Mouse (Mus musculus): Measurements from ENCODE around the gene Ercc1.

DNA sequence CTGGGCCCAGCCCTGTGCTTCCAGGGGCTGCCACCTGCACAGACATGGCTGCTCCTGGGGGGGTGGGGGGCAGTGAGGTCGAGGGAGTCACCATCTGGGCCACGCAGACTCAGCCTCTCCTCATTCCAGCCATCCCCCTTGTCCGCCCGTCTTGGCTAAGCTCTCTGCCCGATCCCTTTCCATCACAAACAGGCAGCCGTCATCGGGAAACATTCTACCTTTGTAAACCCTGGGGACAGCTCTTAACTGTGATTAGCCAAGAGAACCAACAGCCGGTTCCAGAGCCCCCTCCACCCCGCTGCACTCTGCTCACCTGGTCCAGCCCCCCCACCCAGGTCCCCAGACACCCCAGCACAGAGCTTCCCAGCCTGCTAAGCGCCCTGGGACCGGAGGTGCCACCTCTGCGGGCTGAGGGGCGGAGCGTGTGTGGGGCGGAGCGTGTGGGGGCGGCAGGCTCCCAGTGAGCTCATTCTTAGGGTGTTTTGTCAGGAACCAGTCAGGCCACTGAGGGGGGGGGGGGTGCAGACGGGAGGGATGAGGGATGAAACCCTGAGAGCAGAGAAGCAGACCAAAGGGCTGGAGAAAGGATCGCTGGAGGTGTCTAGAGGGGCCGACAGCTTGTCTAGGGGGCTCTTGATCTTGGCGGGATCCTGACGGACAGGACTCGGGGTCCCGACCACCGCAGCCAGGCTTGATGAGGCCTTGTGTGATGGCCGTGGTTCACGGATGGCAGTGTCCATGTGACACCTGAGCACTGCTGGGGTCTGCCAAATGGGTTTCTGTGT, 55.1 kb downstream of the Ercc1 start:
- TF ChIP-seq CTCF (IDR thresholded peaks at IDR 0.05; ENCODE audit: low read depth), result no peak
- TF ChIP-seq EP300 (optimal IDR thresholded peaks at IDR 0.05), result no peak

Data from stomach, postnatal 0 days (tissue).